Mouse (Mus musculus) mature B cell (primary cell): ENCODE data around the gene 4931406P16Rik.

Experiments used
- in situ Hi-C: fragments of 300-500 bp; cut with MboI; formaldehyde crosslinking; loops from 2 replicates; pipeline ENCODE4 v1.14.3; 2019

The 4931406P16Rik gene

DNA sequence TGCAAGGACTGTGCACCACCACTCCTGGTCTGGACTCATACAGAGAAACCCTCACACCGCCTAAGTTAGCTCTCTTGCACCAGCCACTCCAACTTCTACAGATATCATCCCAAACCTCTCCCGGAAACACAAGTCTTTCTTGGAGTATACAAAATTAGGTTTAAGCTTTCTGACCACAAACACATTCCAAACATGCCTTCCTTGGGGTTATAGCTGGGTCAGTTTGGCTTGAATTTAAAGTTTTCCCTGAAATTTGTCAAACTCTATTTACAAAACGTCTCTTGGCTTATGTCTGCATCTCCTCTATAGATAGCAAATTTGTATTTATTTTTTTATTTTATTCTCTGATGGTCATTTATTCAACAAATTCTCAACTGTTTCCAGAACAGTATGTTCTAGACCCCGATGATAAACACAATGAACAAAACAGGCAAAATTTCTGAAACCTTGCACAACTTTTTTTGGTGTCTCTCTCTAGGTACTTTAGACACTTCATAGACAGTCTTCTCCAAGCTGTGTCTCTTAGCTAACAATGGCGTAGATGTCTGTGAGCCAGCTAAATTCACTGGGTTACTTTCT lies 4.1 kb downstream of the 4931406P16Rik start:
- in situ Hi-C loops, result no loop called here

DNA sequence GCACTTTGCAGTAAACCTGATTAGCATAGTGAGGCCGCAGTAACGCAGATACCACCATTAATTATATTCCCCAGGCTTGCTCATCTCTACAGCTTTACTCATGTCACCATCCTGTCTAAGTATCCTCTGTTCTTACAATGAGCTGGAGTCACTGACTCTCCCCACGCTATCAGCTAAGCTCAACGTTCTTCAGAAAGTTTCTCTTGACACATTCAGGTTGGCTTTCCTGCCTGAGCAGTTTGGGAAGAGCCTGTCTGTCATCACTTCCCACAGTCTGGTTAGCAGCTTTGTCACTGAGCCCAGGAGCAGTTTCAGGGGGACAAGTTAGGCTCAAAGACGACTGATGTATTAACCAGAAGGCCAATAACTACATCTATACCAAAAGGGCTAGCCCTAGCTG lies 4.8 kb downstream of the 4931406P16Rik start:
- in situ Hi-C loops, result no loop called here

DNA sequence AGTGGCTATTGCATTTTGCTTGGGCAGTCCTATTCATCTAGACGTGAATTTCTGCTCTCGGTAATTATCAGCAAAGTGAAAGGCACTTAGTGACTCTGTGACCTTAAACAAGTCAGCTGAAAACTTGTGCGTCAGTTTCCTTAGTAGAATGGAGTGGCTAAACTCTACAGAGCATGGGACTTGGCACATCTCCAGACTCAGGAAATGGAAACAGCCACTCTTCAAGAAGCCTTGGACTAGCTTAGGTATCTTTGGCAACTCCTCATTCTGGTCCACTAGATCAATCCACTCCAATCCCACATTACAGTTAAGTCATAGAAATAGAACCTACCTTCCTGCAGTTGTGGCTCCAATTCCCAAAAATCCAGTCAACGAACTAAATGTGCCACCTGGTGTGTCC lies 7.9 kb downstream of the 4931406P16Rik start:
- in situ Hi-C loops, result no loop called here

DNA sequence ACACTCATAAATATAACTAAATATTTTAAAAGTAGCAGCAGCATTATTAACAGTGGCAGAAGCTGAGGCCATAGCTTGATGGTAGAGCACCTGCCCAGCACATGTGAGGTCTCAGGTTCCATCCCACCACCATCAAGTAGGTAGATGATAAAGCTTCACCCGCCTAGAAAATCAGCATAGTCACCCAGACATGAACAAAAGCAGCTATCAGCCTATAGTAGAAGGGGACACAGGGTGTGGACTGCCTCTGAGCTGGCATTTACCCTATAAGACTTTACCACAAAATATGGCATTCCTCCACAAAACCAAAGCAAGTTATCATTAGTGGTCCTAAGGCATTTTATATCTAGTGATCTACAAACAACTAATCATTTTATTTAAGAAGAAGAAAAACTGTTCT lies 10.7 kb downstream of the 4931406P16Rik start:
- in situ Hi-C loops, result no loop called here

DNA sequence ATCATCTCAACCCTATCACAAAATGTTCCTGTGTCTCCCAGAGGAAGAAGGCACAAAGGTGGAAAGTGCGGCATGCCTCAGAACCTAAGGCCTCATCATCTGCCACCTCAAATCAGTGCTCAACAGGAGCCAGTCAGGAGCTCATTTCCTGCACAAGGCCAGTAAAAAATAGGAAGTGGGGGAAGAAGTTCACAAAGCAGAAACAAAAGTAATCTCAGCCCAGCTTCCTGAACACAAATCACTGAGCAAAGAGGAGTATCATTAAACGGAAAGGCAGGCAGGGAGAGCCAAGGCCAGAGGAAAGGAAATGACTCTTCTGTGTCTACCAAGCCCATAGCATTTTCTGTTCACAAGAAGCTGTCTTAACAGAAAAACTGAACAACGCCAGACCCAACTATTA lies 11.4 kb downstream of the 4931406P16Rik start:
- in situ Hi-C loops, result no loop called here

DNA sequence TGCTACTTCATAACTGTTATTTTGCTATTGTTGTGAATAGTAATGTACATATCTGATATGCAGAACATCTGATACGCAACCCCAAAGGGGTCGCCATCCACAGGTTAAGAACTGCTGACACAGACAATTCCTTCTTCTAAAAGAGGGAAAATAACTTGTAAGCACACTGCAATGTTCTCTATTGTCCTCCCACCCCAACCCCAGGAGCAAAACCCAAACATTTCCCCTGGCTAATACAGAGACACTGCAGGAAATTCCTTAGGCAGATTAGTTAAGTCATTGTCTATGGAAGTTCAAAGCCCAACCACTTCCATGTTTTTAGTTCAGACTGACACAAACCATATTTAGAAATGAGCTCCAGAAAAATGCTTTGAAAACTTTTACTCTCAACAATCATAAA lies 14.5 kb downstream of the 4931406P16Rik start:
- in situ Hi-C loops, result no loop called here

DNA sequence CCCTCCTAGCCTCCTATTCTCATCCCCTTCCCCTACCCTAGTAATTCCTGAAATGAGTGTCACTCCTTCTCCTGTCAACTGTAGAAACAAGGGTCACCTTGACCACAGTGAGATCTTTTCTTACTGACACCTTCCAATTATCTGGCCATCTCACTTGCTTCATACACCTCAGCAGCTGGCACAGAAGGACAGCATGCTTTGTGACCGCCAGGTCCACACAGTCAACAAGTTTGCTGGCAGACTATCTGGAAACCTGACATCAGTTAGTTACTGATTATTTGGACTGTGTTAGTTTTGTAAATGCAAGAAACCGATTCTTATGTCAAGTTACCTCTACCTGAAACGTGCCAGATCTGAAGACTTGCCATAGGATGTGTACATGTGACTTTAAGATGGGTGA lies 17.2 kb downstream of the 4931406P16Rik start:
- in situ Hi-C loops, result no loop called here

DNA sequence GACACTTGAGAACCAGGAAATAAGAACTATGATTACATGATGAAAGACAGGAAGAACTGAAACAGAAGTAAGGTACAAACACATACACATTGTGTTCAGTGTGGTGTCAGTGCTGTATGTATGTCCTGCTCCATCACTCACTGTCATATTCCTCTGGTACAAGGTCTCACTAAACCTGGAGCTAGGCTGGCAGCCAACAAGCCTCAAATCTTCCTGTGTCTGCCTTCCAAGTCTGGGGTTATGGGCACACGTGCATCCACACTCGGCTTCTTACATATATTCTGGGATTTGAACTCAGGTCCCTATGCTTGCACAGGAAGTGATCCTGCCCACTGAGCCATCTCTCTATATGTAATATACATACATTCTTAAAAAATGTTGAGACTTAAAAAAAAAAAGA lies 20.7 kb downstream of the 4931406P16Rik start:
- in situ Hi-C loops, result no loop called here

DNA sequence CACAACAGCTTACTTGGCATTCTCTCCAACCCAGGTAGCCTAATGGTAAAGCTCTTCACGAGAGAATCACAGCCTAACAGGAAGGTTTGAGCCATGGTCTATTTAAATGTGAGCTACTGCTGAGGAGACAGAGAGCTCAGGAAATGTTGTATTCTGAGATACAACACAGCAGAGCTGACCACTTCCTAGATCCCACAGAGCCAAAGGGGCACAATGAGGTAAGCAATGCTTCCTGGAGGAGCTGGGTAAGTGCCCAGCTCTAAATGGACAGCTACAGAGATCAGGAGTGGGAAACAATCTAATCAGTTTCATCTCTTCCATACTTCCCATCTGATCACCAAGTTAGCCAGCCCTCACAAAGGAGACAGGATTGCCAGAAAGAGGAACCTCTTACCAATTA lies 22.1 kb downstream of the 4931406P16Rik start:
- in situ Hi-C loops, result no loop called here

DNA sequence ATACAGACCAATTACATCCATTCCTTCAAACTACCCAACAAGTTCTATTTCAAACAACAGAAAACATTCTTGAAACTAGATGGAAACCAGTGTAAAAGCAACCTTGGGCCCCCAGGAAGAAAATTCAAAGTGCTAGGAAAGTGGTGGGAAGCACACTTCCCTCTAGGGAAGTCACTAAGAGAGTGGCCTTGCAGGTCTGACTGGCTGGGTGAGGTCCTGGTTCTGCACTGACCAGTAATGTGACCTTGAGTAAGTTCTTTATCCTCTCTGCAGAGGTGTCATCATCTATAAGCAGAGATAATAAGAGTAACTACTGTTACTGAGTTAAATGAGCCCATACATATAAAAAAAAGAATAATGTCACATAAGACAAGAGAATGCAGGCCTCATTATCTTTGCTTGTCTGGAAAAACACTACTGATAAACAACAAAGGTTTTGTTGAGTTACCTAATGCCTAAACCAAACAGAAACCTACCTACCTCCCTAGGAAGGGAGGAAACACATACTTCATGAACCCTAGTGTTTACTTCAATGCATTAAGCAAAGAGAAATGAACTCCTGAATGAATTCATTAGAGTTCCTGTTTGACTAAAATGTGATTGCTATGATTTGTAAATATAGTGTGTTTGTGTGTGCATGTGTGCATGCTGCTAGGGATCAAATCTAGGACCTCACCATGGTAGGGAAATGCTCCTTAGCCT lies 22.8 kb downstream of the 4931406P16Rik start:
- in situ Hi-C loops, result no loop called here

DNA sequence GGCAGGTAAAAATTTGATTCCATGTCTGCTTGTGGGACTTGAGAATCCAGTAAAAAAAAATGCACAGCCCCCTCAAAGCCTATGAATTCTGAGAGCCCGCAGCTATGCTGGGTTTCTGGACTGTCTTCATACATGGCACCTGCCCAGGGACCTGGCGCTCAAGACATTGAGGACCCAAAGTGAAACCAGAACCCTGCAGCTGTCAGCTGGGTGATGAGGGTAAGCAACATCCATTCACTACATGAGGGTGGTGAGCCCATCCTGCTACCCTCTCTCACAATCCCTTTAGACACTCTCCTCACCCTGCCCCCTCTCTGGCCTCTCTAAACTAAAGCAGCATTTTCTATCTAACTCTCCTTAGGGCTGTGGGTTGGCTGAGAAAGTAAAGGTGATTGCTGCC lies 35.7 kb downstream of the 4931406P16Rik start:
- in situ Hi-C loops, result no loop called here

DNA sequence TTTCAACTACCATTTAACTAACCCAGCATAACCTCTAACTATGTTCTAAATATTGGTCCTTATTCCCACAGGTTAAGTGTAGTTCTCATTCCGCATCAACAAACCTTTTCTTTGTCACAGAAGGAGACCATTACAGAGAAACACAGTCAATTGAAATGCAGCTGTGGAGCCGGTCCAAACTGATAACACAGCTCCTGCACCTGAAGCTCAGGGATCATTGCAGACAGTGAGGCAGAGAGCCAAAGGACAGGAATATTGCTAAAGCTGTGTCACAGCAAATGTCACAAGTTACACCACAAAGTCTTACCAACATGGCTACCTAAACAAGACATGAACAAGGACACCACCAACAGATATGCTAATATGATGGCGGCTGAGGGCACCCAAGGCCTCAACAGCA lies 37.3 kb downstream of the 4931406P16Rik start:
- in situ Hi-C loops, result no loop called here

DNA sequence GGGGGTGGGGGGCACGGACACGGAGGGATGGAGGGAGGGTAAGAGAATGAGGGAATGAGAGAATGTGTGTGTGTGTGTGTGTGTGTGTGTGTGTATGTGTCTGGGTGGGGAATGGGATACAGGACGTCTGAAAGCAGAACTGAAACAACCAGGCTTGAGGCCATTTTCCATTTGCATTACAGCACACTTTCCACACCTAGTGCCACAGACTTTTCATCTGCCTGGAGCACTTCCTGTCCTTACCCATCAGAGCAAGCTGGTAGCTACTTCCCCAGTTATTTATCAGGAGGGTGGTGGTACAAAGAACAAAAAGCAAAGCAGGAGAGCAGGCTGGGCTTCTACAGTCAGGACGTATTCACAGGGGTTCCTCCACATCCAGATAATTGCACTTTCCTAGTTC lies 40.9 kb downstream of the 4931406P16Rik start:
- in situ Hi-C loops, result no loop called here

DNA sequence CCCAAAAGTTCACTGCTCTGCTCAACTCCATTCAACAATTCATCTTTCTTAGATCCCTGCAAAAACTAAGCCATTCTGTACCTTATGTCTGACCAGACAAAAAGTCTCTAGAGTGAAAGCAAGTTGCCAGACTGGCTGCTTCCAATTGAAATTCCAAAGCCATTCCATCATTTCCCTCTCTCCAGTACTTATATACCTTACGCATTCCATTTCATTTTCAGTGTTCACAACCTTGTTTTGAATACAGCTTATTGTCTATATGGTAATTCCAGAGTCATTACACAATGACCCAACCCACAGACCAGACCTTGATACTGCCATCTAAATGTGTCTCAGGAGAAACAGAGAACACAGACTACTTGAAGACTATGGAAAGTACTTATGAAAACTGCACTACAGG lies 44.9 kb downstream of the 4931406P16Rik start:
- in situ Hi-C loops, result no loop called here

DNA sequence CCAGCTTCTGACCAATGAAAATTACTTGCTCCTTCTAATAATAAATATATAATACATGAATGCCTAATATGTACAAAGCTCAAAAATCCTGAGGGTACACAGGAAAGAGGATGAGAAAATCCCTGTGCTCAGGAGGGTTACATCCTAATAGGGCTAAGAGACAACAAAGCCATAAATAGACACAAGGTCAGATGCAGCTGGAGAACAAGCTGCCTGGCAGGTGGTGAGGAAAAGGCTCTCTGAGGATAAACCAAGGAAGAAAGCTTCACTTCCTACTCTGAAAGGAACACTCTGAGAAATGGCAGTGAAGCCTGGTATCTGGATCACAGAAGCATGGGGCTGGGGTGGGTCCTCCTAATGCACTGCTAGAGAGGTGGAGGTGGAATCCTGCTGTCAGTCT lies 46.9 kb downstream of the 4931406P16Rik start:
- in situ Hi-C loops, result no loop called here

DNA sequence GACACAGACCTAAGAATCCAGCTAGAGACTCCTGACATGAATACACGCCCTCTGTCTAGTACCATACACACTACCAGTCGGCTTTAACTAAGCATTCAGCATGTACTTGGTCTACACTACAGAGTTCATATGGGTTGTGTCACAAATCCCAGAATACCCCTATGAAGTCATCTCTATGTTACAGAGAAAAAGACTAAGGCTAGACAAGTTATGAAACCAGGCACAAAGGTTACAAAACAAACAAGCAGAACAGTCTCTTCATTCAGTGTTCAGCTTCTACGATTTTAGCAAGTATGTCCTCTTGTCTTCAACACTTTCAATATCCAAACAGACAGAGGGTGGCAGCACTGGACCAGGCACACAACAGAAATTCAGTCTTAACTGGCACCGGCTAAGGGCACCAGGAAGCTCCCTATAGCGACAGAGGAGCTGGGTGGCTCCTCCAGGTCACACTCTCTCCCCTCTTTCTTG lies 47.4 kb downstream of the 4931406P16Rik start:
- in situ Hi-C loops, result no loop called here

DNA sequence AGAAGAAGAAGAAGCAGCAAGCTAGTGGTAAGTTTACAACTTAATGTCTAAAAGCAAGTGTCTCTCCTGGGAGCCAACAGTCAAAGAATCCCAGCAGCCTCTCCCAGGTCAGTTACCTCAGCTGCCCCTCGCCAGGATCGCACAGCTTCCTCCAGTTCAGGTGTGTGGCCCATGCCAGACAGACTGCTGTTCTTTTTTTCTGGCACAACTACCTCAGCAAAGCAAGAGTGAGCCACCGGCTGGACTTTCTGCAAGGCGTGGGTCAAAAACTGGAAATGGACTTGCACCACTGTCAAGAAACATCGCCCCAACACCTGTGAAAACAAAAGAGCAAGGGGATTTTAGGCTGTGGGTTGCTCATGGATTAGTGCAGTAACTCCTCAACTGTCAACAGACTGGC lies 49.9 kb downstream of the 4931406P16Rik start:
- in situ Hi-C loops, result no loop called here

DNA sequence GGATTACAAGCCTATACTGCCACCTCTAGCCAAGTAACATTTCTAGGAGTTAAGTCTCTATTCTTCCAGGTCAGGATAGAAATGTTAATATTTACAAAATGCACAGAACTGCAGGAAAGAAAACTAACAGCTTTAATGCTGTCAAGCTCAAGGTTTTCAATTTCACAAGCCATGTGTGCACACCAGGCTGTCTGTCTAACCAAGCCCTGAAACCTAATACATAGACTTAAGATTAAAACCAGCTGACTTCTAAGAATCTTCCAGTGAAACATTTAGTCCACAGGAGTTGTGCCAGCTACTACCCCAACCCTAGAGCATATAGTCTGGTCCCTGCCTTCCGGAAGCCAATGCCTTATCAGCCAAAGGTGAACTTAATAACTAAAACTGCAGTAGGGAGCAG lies 54.9 kb downstream of the 4931406P16Rik start:
- in situ Hi-C loops, result no loop called here

DNA sequence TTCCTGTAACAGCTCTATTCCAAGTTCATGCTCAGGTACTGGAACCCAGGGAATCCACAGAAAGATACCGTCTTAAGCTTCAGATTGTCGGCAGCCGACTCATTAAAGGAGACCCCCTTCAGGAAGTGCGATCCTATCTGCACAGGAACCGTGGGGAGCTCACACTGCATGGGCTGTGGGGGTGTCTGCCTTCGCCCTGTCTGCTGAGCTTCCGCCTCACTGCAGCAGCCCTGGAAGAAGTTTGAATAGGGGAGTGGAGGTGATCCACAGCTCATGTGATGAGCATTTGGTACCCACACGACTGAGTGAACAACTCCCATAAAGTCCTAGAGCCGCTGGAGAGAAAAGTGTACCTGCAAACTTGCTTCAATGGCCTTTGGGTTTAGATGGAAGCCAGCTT lies 56.1 kb downstream of the 4931406P16Rik start:
- in situ Hi-C loops, result no loop called here

DNA sequence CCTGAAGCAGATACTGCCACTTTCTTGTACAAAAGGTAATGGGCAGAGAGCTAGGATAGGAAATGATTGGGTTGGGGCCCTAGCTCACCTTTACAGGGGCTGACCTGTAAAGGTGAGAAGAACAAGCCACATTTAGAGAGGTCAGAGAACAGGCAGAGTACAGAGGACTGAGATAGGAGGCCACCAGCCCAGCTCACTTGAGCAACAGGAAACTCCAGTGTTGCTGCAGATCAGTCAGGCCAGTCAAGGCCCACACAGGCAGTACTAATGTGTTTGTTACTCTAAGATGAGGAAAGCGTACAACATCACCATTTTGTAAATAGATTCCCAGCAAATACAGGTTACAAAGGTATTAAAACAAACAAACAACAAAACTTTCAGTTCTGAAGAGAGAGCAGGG lies 57.4 kb downstream of the 4931406P16Rik start:
- in situ Hi-C loops, result no loop called here

DNA sequence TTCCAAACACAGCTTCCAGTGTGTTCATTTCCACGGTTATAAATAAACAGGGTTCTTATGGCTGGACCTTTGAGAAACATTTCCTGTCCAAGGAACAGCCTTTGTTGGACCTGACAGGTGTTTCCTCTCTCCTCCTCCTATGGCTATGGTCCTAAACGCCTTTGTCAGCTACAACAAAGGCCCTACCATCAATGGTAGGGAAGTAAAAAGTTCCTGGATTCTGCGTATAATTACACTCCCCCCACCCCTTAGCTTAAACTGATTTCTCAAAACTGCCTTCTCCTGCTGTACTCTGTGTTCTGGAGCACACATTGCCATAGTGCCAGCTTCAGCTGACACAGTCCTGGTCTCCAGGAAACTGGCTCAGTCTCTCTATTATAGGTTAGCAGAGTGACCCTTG lies 58.2 kb downstream of the 4931406P16Rik start:
- in situ Hi-C loops, result no loop called here

DNA sequence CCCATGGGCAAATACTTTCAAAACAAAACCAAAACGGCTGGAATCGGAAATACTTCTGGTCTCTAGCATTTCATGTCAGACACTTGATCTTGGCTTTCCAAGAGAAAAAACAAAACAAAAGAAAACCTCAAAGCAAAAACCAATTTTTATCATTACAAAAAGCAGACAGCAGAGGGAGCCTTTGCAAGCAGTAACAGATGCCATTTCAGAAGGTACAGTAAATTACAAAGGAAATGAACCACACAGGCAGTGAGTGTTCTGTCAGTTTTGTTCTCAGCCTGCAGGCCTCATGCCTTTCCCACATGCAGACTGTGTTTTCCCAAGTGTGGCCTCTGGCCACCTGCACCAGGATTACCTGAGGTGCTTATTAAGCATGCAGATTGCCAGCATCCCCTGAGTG lies 61.3 kb downstream of the 4931406P16Rik start:
- in situ Hi-C loops, result no loop called here

DNA sequence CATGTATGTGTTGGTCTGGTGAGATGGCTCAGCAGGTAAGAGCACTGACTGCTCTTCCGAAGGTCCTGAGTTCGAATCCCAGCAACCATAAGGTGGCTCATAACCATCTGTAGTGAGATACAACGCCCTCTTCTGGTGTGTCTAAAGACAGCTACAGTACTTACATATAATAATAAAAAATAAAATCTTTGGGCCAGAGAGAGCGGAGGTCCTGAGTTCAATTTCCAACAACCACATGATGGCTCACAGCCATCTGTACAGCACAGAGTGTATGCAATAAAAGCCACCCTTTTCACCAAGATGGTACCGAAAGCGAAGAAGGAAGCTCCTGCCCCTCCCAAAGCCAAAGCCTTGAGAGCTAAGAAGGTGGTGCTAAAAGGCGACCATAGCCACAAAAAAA lies 62.6 kb downstream of the 4931406P16Rik start, which contains the start of gene Gm6096:
Gene Gm6096 (plus strand): TSS at position 301 of the 400 bp plus-strand sequence.
- in situ Hi-C loops, result no loop called here
